Mouse (Mus musculus) embryonic fibroblast, embryonic 13.5 days (primary cell): Measurements from ENCODE around the gene Gli1. TPM values are rescaled to one million over a fixed set of nuclear protein-coding genes. Genes with fewer than 3 reads are reported as not detected.

Experiments
- H3K27ac ChIP-seq: 2 replicates; pipeline ENCODE4 v1.5.1; 2012; ENCODE audit warnings: low read length, control low read depth, inconsistent platforms; ENCODE audit not compliant: insufficient read depth
- H3K4me1 ChIP-seq: 2 replicates; pipeline ENCODE4 v1.6.1; 2011; ENCODE audit warnings: low read length; ENCODE audit not compliant: control insufficient read depth, insufficient read depth
- H3K4me3 ChIP-seq: 2 replicates; pipeline ENCODE4 v1.5.1; 2011; ENCODE audit warnings: mild to moderate bottlenecking, control low read depth, low read length; ENCODE audit not compliant: insufficient read depth
- CTCF ChIP-seq: IDR thresholded peaks from 2 replicates; pipeline ENCODE4 v1.5.1; 2011; ENCODE audit warnings: mild to moderate bottlenecking, control low read depth, low read length, moderate library complexity, borderline replicate concordance; ENCODE audit not compliant: insufficient read depth
- POLR2A ChIP-seq: IDR thresholded peaks from 2 replicates; pipeline ENCODE4 v1.6.1; 2011; ENCODE audit warnings: low read depth, mild to moderate bottlenecking, control low read depth, low read length, moderate library complexity
- polyA plus RNA-seq: library from polyadenylated mRNA; stranded (reverse); fragments of >200 nt; gene quantifications from 2 replicates; pipeline ENCODE4 v1.2.4, GENCODE M21; 2011; ENCODE audit warnings: low read depth; ENCODE audit not compliant: missing spikeins, insufficient read length

The Gli1 gene
- polyA plus RNA-seq = 0.43 and 0.84 TPM in 2 replicates

- TF ChIP-seq POLR2A = no peak
- peak; percentile 88 for TF ChIP-seq CTCF
- H3K4me1 ChIP-seq = no peaks in the 10 kb centered on the region
- H3K27ac ChIP-seq = no peak within 1 kb of the TSS
- peak within 1 kb of the TSS; percentile 40 for H3K4me3 ChIP-seq
Measured at GRCm38 (mm10) chr10:127341891-127342639, at the start of gene Gli1. TSS of gene Gli1 (minus strand) at chr10:127341974.

GRCm38 (mm10) chr10:127381743-127382134 lies 40.0 kb upstream of the Gli1 start:
- Histone ChIP-seq H3K4me3 (peak overlapping the region; percentile 83), H3K27ac (peak overlapping the region; percentile 78), H3K4me1 (no peaks in the 10 kb centered on the region)
- no peak for TF ChIP-seq POLR2A

GRCm38 (mm10) chr10:127380767-127381742 lies 39.3 kb upstream of the Gli1 start:
- H3K27ac ChIP-seq = peak overlapping the region; percentile 78
- TF ChIP-seq CTCF = no peak
- peak; percentile 68 for TF ChIP-seq POLR2A
- no peaks in the 10 kb centered on the region for H3K4me1 ChIP-seq
- H3K4me3 ChIP-seq = peak overlapping the region; percentile 83

GRCm38 (mm10) chr10:127380251-127380691 lies 38.5 kb upstream of the Gli1 start, which contains the start of gene R3hdm2:
TSS of gene R3hdm2 (plus strand) at chr10:127380327.
- Histone ChIP-seq H3K27ac (peak within 1 kb of the TSS; percentile 78), H3K4me3 (peak within 1 kb of the TSS; percentile 83), H3K4me1 (no peaks in the 10 kb centered on the region)
- TF ChIP-seq POLR2A = peak; percentile 54
- no peak for TF ChIP-seq CTCF

- Histone ChIP-seq H3K4me1 (no peaks in the 10 kb centered on the region), H3K4me3 (peak overlapping the region; percentile 69)
- TF ChIP-seq CTCF (no peak), POLR2A (no peak)
Measured at GRCm38 (mm10) chr10:127379654-127380053, 37.9 kb upstream of the Gli1 start.

GRCm38 (mm10) chr10:127377700-127378099 lies 35.9 kb upstream of the Gli1 start:
- H3K4me1 ChIP-seq = no peaks in the 10 kb centered on the region
- H3K27ac ChIP-seq = no peak overlapping the region
- TF ChIP-seq POLR2A = no peak
- TF ChIP-seq CTCF = no peak
- H3K4me3 ChIP-seq = no peak overlapping the region

More at GRCm38 (mm10) chr10:127379654-127380053, 37.9 kb upstream of the Gli1 start:
- H3K27ac ChIP-seq = no peak overlapping the region

GRCm38 (mm10) chr10:127371023-127371422 lies 29.2 kb upstream of the Gli1 start:
- TF ChIP-seq POLR2A (no peak), CTCF (no peak)
- Histone ChIP-seq H3K27ac (no peak overlapping the region), H3K4me3 (no peak overlapping the region), H3K4me1 (no peaks in the 10 kb centered on the region)

- TF ChIP-seq CTCF (no peak), POLR2A (no peak)
- Histone ChIP-seq H3K27ac (no peak within 1 kb of the TSS), H3K4me3 (no peak within 1 kb of the TSS), H3K4me1 (no peaks in the 10 kb centered on the region)
Measured at GRCm38 (mm10) chr10:127369834-127370820, 28.4 kb upstream of the Gli1 start, which contains the start of gene Inhbc. TSS of gene Inhbc (minus strand) at chr10:127370431.
